Mouse (Mus musculus): Measurements from ENCODE around the gene Slc37a4.

DNA sequence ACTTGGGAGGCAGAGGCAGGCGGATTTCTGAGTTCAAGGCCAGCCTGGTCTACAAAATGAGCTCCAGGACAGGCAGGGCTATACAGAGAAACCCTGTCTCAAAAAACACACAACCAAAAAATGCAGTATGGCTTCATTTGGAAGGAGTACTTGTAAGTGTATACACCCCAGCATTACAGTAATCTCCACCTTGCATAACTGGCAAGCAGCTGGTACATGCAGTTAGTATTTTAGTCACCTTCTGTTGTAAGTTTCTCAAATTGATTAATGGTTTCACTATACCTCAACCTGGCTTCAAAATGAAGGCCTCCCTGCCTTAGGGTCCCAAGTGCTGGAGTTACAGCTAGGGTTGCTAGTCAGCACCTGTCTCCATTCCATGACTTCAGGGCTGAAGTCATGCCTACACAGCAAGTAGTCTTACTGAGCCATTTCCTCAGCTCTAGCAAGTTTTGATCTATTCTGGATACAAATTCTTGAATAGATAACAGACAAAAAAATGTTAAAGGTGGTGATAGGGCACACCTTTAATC is 15.0 kb downstream of the Slc37a4 start:
- TF ChIP-seq POLR2A (IDR thresholded peaks at IDR 0.05; ENCODE audit: low read depth, low read length) (no peak), CTCF (conservative IDR thresholded peaks at IDR 0.05; ENCODE audit: insufficient read depth, insufficient read length, low read depth, low read length) (no peak)
